Mouse (Mus musculus): ENCODE measurements around the gene Lmo7. TPM values are rescaled to one million over a fixed set of nuclear protein-coding genes. Genes with fewer than 3 reads are reported as not detected.

Gene Lmo7
- polyA plus RNA-seq, 1 experiment from 2014 or later = 1.3 TPM

- Histone ChIP-seq H3K4me2 (ENCODE audit: low read depth, low read length, severe bottlenecking) (no peak overlapping the region), H3K27ac (ENCODE audit: low read depth, low read length) (no peak overlapping the region), H3K27me3 (ENCODE audit: control insufficient read depth, insufficient read depth, low read length) (no peaks in the 10 kb centered on the region), H3K4me1 (replicated peaks; ENCODE audit: control insufficient read depth, insufficient read depth, low read length) (no peaks in the 10 kb centered on the region), H3K4me3 (ENCODE audit: low read depth, low read length) (no peak overlapping the region), H3K9ac (ENCODE audit: low read length) (no peak overlapping the region), H3K36me3 (ENCODE audit: control insufficient read depth, insufficient read depth, low read length) (no peaks in the 10 kb centered on the region), H3K9me3 (ENCODE audit: control insufficient read depth, low read length) (no peaks in the 10 kb centered on the region)
- no peak for ATAC-seq (replicated peaks; ENCODE audit: low FRiP score)
- 58% methylated on average over 3 of the region's 3 CpGs for WGBS
- no peak for DNase-seq (ENCODE audit: low spot score)
Observed at GRCm38 (mm10) chr14:101862088-101862487, 132.3 kb downstream of the Lmo7 start.

- H3K4me1 ChIP-seq (replicated peaks; ENCODE audit: control insufficient read depth, insufficient read depth, low read length) = no peaks in the 10 kb centered on the region
- H3K9me3 ChIP-seq (ENCODE audit: control insufficient read depth, low read length) = no peaks in the 10 kb centered on the region
- H3K4me3 ChIP-seq (ENCODE audit: low read depth, low read length) = no peak overlapping the region
- no peak for ATAC-seq (replicated peaks; ENCODE audit: low FRiP score)
- H3K27ac ChIP-seq (ENCODE audit: low read depth, low read length) = no peak overlapping the region
- H3K4me2 ChIP-seq (ENCODE audit: low read depth, low read length, severe bottlenecking) = no peak overlapping the region
- no peak for DNase-seq (ENCODE audit: low spot score)
- no peaks in the 10 kb centered on the region for H3K27me3 ChIP-seq (ENCODE audit: control insufficient read depth, insufficient read depth, low read length)
- no peak overlapping the region for H3K9ac ChIP-seq (ENCODE audit: low read length)
- H3K36me3 ChIP-seq (ENCODE audit: control insufficient read depth, insufficient read depth, low read length) = no peaks in the 10 kb centered on the region
- 50% methylated on average over 10 of the region's 10 CpGs for WGBS
Observed at GRCm38 (mm10) chr14:101867071-101867733, 137.4 kb downstream of the Lmo7 start.

- Histone ChIP-seq H3K9ac (ENCODE audit: low read length) (no peak overlapping the region), H3K27me3 (ENCODE audit: control insufficient read depth, insufficient read depth, low read length) (no peaks in the 10 kb centered on the region)
- 78% methylated on average over 6 of the region's 6 CpGs for WGBS
Observed at GRCm38 (mm10) chr14:101869145-101869544, 139.4 kb downstream of the Lmo7 start.

GRCm38 (mm10) chr14:101869661-101870060, 139.9 kb downstream of the Lmo7 start:
- no peaks in the 10 kb centered on the region for H3K27me3 ChIP-seq (ENCODE audit: control insufficient read depth, insufficient read depth, low read length)
- no peak overlapping the region for H3K4me3 ChIP-seq (ENCODE audit: low read depth, low read length)
- DNase-seq (ENCODE audit: low spot score) (no peak), ATAC-seq (replicated peaks; ENCODE audit: low FRiP score) (no peak)
- H3K27ac ChIP-seq (ENCODE audit: low read depth, low read length) = no peak overlapping the region
- 78% methylated on average over 4 of the region's 4 CpGs for WGBS
- no peak overlapping the region for H3K4me2 ChIP-seq (ENCODE audit: low read depth, low read length, severe bottlenecking)
- no peak overlapping the region for H3K9ac ChIP-seq (ENCODE audit: low read length)
- H3K4me1 ChIP-seq (replicated peaks; ENCODE audit: control insufficient read depth, insufficient read depth, low read length) = no peaks in the 10 kb centered on the region
- H3K36me3 ChIP-seq (ENCODE audit: control insufficient read depth, insufficient read depth, low read length) = no peaks in the 10 kb centered on the region
- no peaks in the 10 kb centered on the region for H3K9me3 ChIP-seq (ENCODE audit: control insufficient read depth, low read length)

More at GRCm38 (mm10) chr14:101869145-101869544, 139.4 kb downstream of the Lmo7 start:
- H3K27ac ChIP-seq (ENCODE audit: low read depth, low read length) = no peak overlapping the region
- H3K4me2 ChIP-seq (ENCODE audit: low read depth, low read length, severe bottlenecking) = no peak overlapping the region
- no peaks in the 10 kb centered on the region for H3K36me3 ChIP-seq (ENCODE audit: control insufficient read depth, insufficient read depth, low read length)
- ATAC-seq (replicated peaks; ENCODE audit: low FRiP score) = no peak
- no peaks in the 10 kb centered on the region for H3K4me1 ChIP-seq (replicated peaks; ENCODE audit: control insufficient read depth, insufficient read depth, low read length)
- no peaks in the 10 kb centered on the region for H3K9me3 ChIP-seq (ENCODE audit: control insufficient read depth, low read length)
- no peak overlapping the region for H3K4me3 ChIP-seq (ENCODE audit: low read depth, low read length)
- no peak for DNase-seq (ENCODE audit: low spot score)

GRCm38 (mm10) chr14:101870171-101870902, 140.6 kb downstream of the Lmo7 start:
- H3K36me3 ChIP-seq (ENCODE audit: control insufficient read depth, insufficient read depth, low read length) = no peaks in the 10 kb centered on the region
- H3K4me1 ChIP-seq (replicated peaks; ENCODE audit: control insufficient read depth, insufficient read depth, low read length) = no peaks in the 10 kb centered on the region
- no peak overlapping the region for H3K27ac ChIP-seq (ENCODE audit: low read depth, low read length)
- no peak overlapping the region for H3K9ac ChIP-seq (ENCODE audit: low read length)
- H3K4me2 ChIP-seq (ENCODE audit: low read depth, low read length, severe bottlenecking) = no peak overlapping the region
- no peaks in the 10 kb centered on the region for H3K9me3 ChIP-seq (ENCODE audit: control insufficient read depth, low read length)
- DNase-seq (ENCODE audit: low spot score) (no peak), ATAC-seq (replicated peaks; ENCODE audit: low FRiP score) (no peak)
- 82% methylated on average over 9 of the region's 9 CpGs for WGBS
- no peaks in the 10 kb centered on the region for H3K27me3 ChIP-seq (ENCODE audit: control insufficient read depth, insufficient read depth, low read length)
- H3K4me3 ChIP-seq (ENCODE audit: low read depth, low read length) = no peak overlapping the region

- ATAC-seq (replicated peaks; ENCODE audit: low FRiP score) (no peak), DNase-seq (ENCODE audit: low spot score) (no peak)
- Histone ChIP-seq H3K27me3 (ENCODE audit: control insufficient read depth, insufficient read depth, low read length) (no peaks in the 10 kb centered on the region), H3K4me3 (ENCODE audit: low read depth, low read length) (no peak overlapping the region), H3K9ac (ENCODE audit: low read length) (no peak overlapping the region), H3K4me1 (replicated peaks; ENCODE audit: control insufficient read depth, insufficient read depth, low read length) (no peaks in the 10 kb centered on the region), H3K36me3 (ENCODE audit: control insufficient read depth, insufficient read depth, low read length) (no peaks in the 10 kb centered on the region), H3K27ac (ENCODE audit: low read depth, low read length) (no peak overlapping the region), H3K4me2 (ENCODE audit: low read depth, low read length, severe bottlenecking) (no peak overlapping the region), H3K9me3 (ENCODE audit: control insufficient read depth, low read length) (no peaks in the 10 kb centered on the region)
- 88% methylated on average over 3 of the region's 3 CpGs for WGBS
Observed at GRCm38 (mm10) chr14:101872846-101873245, 143.1 kb downstream of the Lmo7 start.

- H3K36me3 ChIP-seq (ENCODE audit: control insufficient read depth, insufficient read depth, low read length) = no peaks in the 10 kb centered on the region
- no peak overlapping the region for H3K4me2 ChIP-seq (ENCODE audit: low read depth, low read length, severe bottlenecking)
- H3K9me3 ChIP-seq (ENCODE audit: control insufficient read depth, low read length) = no peaks in the 10 kb centered on the region
- H3K9ac ChIP-seq (ENCODE audit: low read length) = no peak overlapping the region
- no peak overlapping the region for H3K27ac ChIP-seq (ENCODE audit: low read depth, low read length)
- no peak for ATAC-seq (replicated peaks; ENCODE audit: low FRiP score)
- no peak overlapping the region for H3K4me3 ChIP-seq (ENCODE audit: low read depth, low read length)
- WGBS = 83% methylated on average over 8 of the region's 8 CpGs
- no peak for DNase-seq (ENCODE audit: low spot score)
- no peaks in the 10 kb centered on the region for H3K4me1 ChIP-seq (replicated peaks; ENCODE audit: control insufficient read depth, insufficient read depth, low read length)
- no peaks in the 10 kb centered on the region for H3K27me3 ChIP-seq (ENCODE audit: control insufficient read depth, insufficient read depth, low read length)
Observed at GRCm38 (mm10) chr14:101878346-101879049, 148.7 kb downstream of the Lmo7 start.

GRCm38 (mm10) chr14:101879050-101879694, 149.4 kb downstream of the Lmo7 start:
- no peak overlapping the region for H3K4me3 ChIP-seq (ENCODE audit: low read depth, low read length)
- DNase-seq (ENCODE audit: low spot score) (no peak), ATAC-seq (replicated peaks; ENCODE audit: low FRiP score) (no peak)
- no peaks in the 10 kb centered on the region for H3K9me3 ChIP-seq (ENCODE audit: control insufficient read depth, low read length)
- H3K4me1 ChIP-seq (replicated peaks; ENCODE audit: control insufficient read depth, insufficient read depth, low read length) = no peaks in the 10 kb centered on the region
- no peak overlapping the region for H3K4me2 ChIP-seq (ENCODE audit: low read depth, low read length, severe bottlenecking)
- H3K36me3 ChIP-seq (ENCODE audit: control insufficient read depth, insufficient read depth, low read length) = no peaks in the 10 kb centered on the region
- H3K9ac ChIP-seq (ENCODE audit: low read length) = no peak overlapping the region
- H3K27ac ChIP-seq (ENCODE audit: low read depth, low read length) = no peak overlapping the region
- H3K27me3 ChIP-seq (ENCODE audit: control insufficient read depth, insufficient read depth, low read length) = no peaks in the 10 kb centered on the region
- 52% methylated on average over 7 of the region's 7 CpGs for WGBS
